Mouse (Mus musculus) limb, embryonic 15.5 days (tissue): Measurements from ENCODE around the gene Lca5. TPM values are rescaled to one million over a fixed set of nuclear protein-coding genes. Genes with fewer than 3 reads are reported as not detected.

Experiments
- ATAC-seq: fragments of 200-750 bp; cut with Nextera tagmentation; 2 replicates; pipeline ENCODE4 v1.8.0; 2017; ENCODE audit warnings: low read depth, moderate TSS enrichment; ENCODE audit not compliant: insufficient number of reproducible peaks, low FRiP score, low TSS enrichment
- H3K27ac ChIP-seq: fragments of 300-500 bp; sonication (generic); 2 replicates; pipeline ENCODE4 v1.5.1; 2015; ENCODE audit warnings: moderate library complexity, mild to moderate bottlenecking, inconsistent platforms
- H3K27me3 ChIP-seq: fragments of 300-500 bp; sonication (generic); 2 replicates; pipeline ENCODE4 v1.6.1; 2015; ENCODE audit warnings: inconsistent platforms
- H3K36me3 ChIP-seq: fragments of 300-500 bp; sonication (generic); 2 replicates; pipeline ENCODE4 v1.6.1; 2015; ENCODE audit warnings: inconsistent platforms
- H3K4me1 ChIP-seq: fragments of 300-500 bp; sonication (generic); 2 replicates; pipeline ENCODE4 v1.6.1; 2015; ENCODE audit warnings: inconsistent platforms
- H3K4me2 ChIP-seq: fragments of 300-500 bp; sonication (generic); 2 replicates; pipeline ENCODE4 v1.6.1; 2015; ENCODE audit warnings: mild to moderate bottlenecking, inconsistent platforms
- H3K4me3 ChIP-seq: fragments of 300-500 bp; sonication (generic); 2 replicates; pipeline ENCODE4 v1.5.1; 2015; ENCODE audit warnings: mild to moderate bottlenecking, inconsistent platforms
- H3K9ac ChIP-seq: fragments of 300-500 bp; sonication (generic); 2 replicates; pipeline ENCODE4 v1.6.1; 2015; ENCODE audit warnings: inconsistent platforms
- H3K9me3 ChIP-seq: fragments of 300-500 bp; sonication (generic); 2 replicates; pipeline ENCODE4 v1.6.1; 2016; ENCODE audit warnings: inconsistent platforms
- WGBS: fragments of 180-500 bp; shearing (Covaris S2); methylation state at CpG from one replicate; pipeline ENCODE4 v1.1.7; 2015; 5-methylcytosine and 5-hydroxymethylcytosine counted together
- polyA plus RNA-seq: library from polyadenylated mRNA; unstranded; fragments of >200 nt; fragmentation: Nextera tagmentation; extraction: Ambion mirVana; gene quantifications from 2 replicates; pipeline ENCODE4 v1.2.1, GENCODE M21; 2015

The Lca5 gene
- polyA plus RNA-seq, 1 experiment from 2014 or later: 15.0 TPM

GRCm38 (mm10) chr9:83349905-83350304 lies 91.0 kb downstream of the Lca5 start:
- 11% methylated on average over 1 of the region's 1 CpGs for WGBS
- Histone ChIP-seq H3K4me3 (no peak overlapping the region), H3K4me2 (no peak overlapping the region), H3K4me1 (peaks cover 28% of the 10 kb centered on the region), H3K9me3 (no peaks in the 10 kb centered on the region), H3K36me3 (no peaks in the 10 kb centered on the region), H3K27ac (peak overlapping the region; percentile 57), H3K27me3 (no peaks in the 10 kb centered on the region), H3K9ac (no peak overlapping the region)
- peak; percentile 21; the same call in 1 of the 2 replicates for ATAC-seq

GRCm38 (mm10) chr9:83349504-83349903 lies 91.4 kb downstream of the Lca5 start:
- Histone ChIP-seq H3K9me3 (no peaks in the 10 kb centered on the region), H3K36me3 (no peaks in the 10 kb centered on the region), H3K4me3 (no peak overlapping the region), H3K27me3 (no peaks in the 10 kb centered on the region), H3K9ac (no peak overlapping the region), H3K27ac (peak overlapping the region; percentile 57), H3K4me1 (peaks cover 28% of the 10 kb centered on the region), H3K4me2 (0 out of 2 replicates have a peak overlapping the region, but pooled peaks have one; percentile 24)
- ATAC-seq: peak; percentile 71; the same call in 1 of the 2 replicates
- WGBS: 3% methylated on average over 3 of the region's 3 CpGs

- no peak for ATAC-seq
- 87% methylated on average over 5 of the region's 5 CpGs for whole genome bisulfite sequencing
- H3K4me3 ChIP-seq: no peak overlapping the region
These were observed 93.4 kb downstream of the Lca5 start for GRCm38 (mm10) chr9:83347521-83347920.

GRCm38 (mm10) chr9:83342491-83343370 lies 98.2 kb downstream of the Lca5 start:
- Histone ChIP-seq H3K9me3 (no peaks in the 10 kb centered on the region), H3K4me3 (no peak overlapping the region), H3K9ac (no peak overlapping the region), H3K27ac (no peak overlapping the region), H3K36me3 (no peaks in the 10 kb centered on the region), H3K27me3 (no peaks in the 10 kb centered on the region), H3K4me2 (no peak overlapping the region), H3K4me1 (no peaks in the 10 kb centered on the region)
- WGBS: 82% methylated on average over 7 of the region's 7 CpGs
- no peak for ATAC-seq

More at GRCm38 (mm10) chr9:83347521-83347920, 93.4 kb downstream of the Lca5 start:
- no peaks in the 10 kb centered on the region for H3K27me3 ChIP-seq
- H3K9ac ChIP-seq: no peak overlapping the region
- no peak overlapping the region for H3K4me2 ChIP-seq
- H3K9me3 ChIP-seq: no peaks in the 10 kb centered on the region
- peaks cover 28% of the 10 kb centered on the region for H3K4me1 ChIP-seq
- no peak overlapping the region for H3K27ac ChIP-seq
- H3K36me3 ChIP-seq: no peaks in the 10 kb centered on the region

Other genes with a start within 250 kb of the Lca5 start
- 25.7 and 25.9 TPM in 2 replicates for gene Sh3bgrl2, start 107.2 kb upstream of the Lca5 start, polyA plus RNA-seq